Mouse (Mus musculus): Measurements from ENCODE around the gene Unc5a. TPM values are rescaled to one million over a fixed set of nuclear protein-coding genes. Genes with fewer than 3 reads are reported as not detected.

Unc5a gene
- total and polyA plus RNA-seq, 3 experiments: 0.17 TPM; not detected in 2

- in situ Hi-C loops (cut with MboI; ENCODE audit: low pct_ligation_motif_present, low pct_unique_long_range_greater_than_20kb, low sequenced_read_pairs): no loop called here
- H3K79me2 ChIP-seq (replicated peaks; ENCODE audit: control insufficient read depth, extremely low read depth, insufficient read depth, poor library complexity, severe bottlenecking): no peaks in the 10 kb centered on the region
- H3K9me3 ChIP-seq (replicated peaks; ENCODE audit: low read length): no peaks in the 10 kb centered on the region
- H3K9ac ChIP-seq (ENCODE audit: insufficient read depth, low read depth): peak overlapping the region; percentile 39
- peak; percentile 63 for DNase-seq (ENCODE audit: extremely low read depth)
- dilution Hi-C loops (cut with MboI; ENCODE audit: extremely low pct_ligation_motif_present, extremely low pct_unique_long_range_greater_than_20kb, low sequenced_read_pairs): no loop called here
- H3K4me3 ChIP-seq (replicated peaks in 1 of 3; ENCODE audit: low read depth in 2 of 3, low read length in 2 of 3, poor library complexity in 1 of 3): peak overlapping the region; percentile 12 to 33 (median 24)
- H3K27me3 ChIP-seq (replicated peaks): no peaks in the 10 kb centered on the region
- H3K4me1 ChIP-seq (ENCODE audit: control insufficient read depth in 1 of 2, insufficient read depth in 2 of 2): peaks cover 15 to 31% of the 10 kb centered on the region in 2 experiments
- no peak for TF ChIP-seq JUND (conservative IDR thresholded peaks at IDR 0.05; ENCODE audit: low read depth, low read length)
- TF ChIP-seq MAFK (IDR thresholded peaks at IDR 0.05; ENCODE audit: insufficient replicate concordance, low read length): no peak
- TF ChIP-seq JUN (IDR thresholded peaks at IDR 0.05; ENCODE audit: insufficient read depth, low read depth, low read length): no peak
- TF ChIP-seq TBP (conservative IDR thresholded peaks at IDR 0.05; ENCODE audit: low read depth, low read length): no peak
- no peak for TF ChIP-seq CHD1 (IDR thresholded peaks at IDR 0.05; ENCODE audit: low read depth, low read length)
- TF ChIP-seq MAZ (IDR thresholded peaks at IDR 0.05; ENCODE audit: low read depth, low read length): no peak
- no peak for TF ChIP-seq PAX5 (IDR thresholded peaks at IDR 0.05; ENCODE audit: low read length)
- no peak for TF ChIP-seq RCOR1 (conservative IDR thresholded peaks at IDR 0.05; ENCODE audit: low read depth, low read length)
- TF ChIP-seq NRF1 (IDR thresholded peaks at IDR 0.05; ENCODE audit: low read depth, low read length): no peak
- TF ChIP-seq UBTF (IDR thresholded peaks at IDR 0.05; ENCODE audit: low read depth, low read length): no peak
- TF ChIP-seq IRF4 (IDR thresholded peaks at IDR 0.05; ENCODE audit: low read depth, low read length): peak; percentile 85
- TF ChIP-seq ETS1 (conservative IDR thresholded peaks at IDR 0.05; ENCODE audit: low read depth, low read length): peak; percentile 60
- no peak for TF ChIP-seq USF1 (IDR thresholded peaks at IDR 0.05; ENCODE audit: low read depth, low read length)
- peak; percentile 21; the same call in 1 of the 2 replicates for TF ChIP-seq BHLHE40 (IDR thresholded peaks at IDR 0.05; ENCODE audit: low read depth, low read length)
- no peak for TF ChIP-seq CTCF (conservative IDR thresholded peaks at IDR 0.05 in 1 of 2, IDR thresholded peaks at IDR 0.05 in 1 of 2; ENCODE audit: low read depth in 2 of 2, low read length in 2 of 2)
- no peak for TF ChIP-seq HCFC1 (IDR thresholded peaks at IDR 0.05; ENCODE audit: low read depth, low read length)
- TF ChIP-seq USF2 (conservative IDR thresholded peaks at IDR 0.05; ENCODE audit: low read depth, low read length): no peak
- TF ChIP-seq MAX (IDR thresholded peaks at IDR 0.05; ENCODE audit: low read length): peak; percentile 37; the same call in 1 of the 2 replicates
- no peak for TF ChIP-seq POLR2AphosphoS2 (IDR thresholded peaks at IDR 0.05; ENCODE audit: low read depth, low read length)
- TF ChIP-seq TCF12 (IDR thresholded peaks at IDR 0.05; ENCODE audit: low read depth, low read length): 0 out of 2 replicates have a peak, but pooled peaks have one; percentile 17
- TF ChIP-seq E2F4 (IDR thresholded peaks at IDR 0.05; ENCODE audit: insufficient replicate concordance, low read depth, low read length): no peak
- TF ChIP-seq SIN3A (IDR thresholded peaks at IDR 0.05; ENCODE audit: low read length): no peak
- no peak for TF ChIP-seq MXI1 (IDR thresholded peaks at IDR 0.05; ENCODE audit: low read depth, low read length)
- TF ChIP-seq ZC3H11A (IDR thresholded peaks at IDR 0.05; ENCODE audit: low read depth, low read length): no peak
- peak; percentile 42; the same call in 1 of the 2 replicates for TF ChIP-seq MYC (IDR thresholded peaks at IDR 0.05; ENCODE audit: low read depth, low read length)
- TF ChIP-seq EP300 (IDR thresholded peaks at IDR 0.05; ENCODE audit: low read length): peak; percentile 63
- TF ChIP-seq ZNF384 (IDR thresholded peaks at IDR 0.05; ENCODE audit: low read depth, low read length): no peak
- no peak for TF ChIP-seq GABPA (IDR thresholded peaks at IDR 0.05; ENCODE audit: insufficient replicate concordance, low read depth, low read length)
- no peak for TF ChIP-seq CHD2 (IDR thresholded peaks at IDR 0.05; ENCODE audit: low read length)
- TF ChIP-seq ZKSCAN1 (IDR thresholded peaks at IDR 0.05; ENCODE audit: borderline replicate concordance, low read depth, low read length): no peak
- TF ChIP-seq ZMIZ1 (IDR thresholded peaks at IDR 0.05; ENCODE audit: low read depth, low read length): no peak
- no peak for TF ChIP-seq MEF2A (IDR thresholded peaks at IDR 0.05; ENCODE audit: borderline replicate concordance, low read depth, low read length)
- 0 out of 2 replicates have a peak, but pooled peaks have one; percentile 23 for TF ChIP-seq NELFE (IDR thresholded peaks at IDR 0.05; ENCODE audit: low read depth, low read length)
- TF ChIP-seq KAT2A (IDR thresholded peaks at IDR 0.05; ENCODE audit: insufficient replicate concordance, low read length): no peak
- peak overlapping the region; percentile 52 for H3K4me2 ChIP-seq (ENCODE audit: insufficient read depth, low read depth, poor library complexity, severe bottlenecking)
- H3K36me3 ChIP-seq (replicated peaks in 1 of 2; ENCODE audit: control insufficient read depth in 1 of 2, insufficient read depth in 1 of 2, low read length in 1 of 2): peaks cover 2 to 13% of the 10 kb centered on the region in 2 experiments
- H3K27ac ChIP-seq (ENCODE audit: insufficient read depth, low read depth): no peak overlapping the region
These were observed 73.5 kb downstream of the Unc5a start for GRCm38 (mm10) chr13:55022715-55023114.

Data from CH12.LX (cell line).